9 mouse cellular contexts compared by ENCODE assay signal in genomic region chr9:89793018-89793417, GRCm38 (mm10). TPM values are rescaled to one million over a fixed set of nuclear protein-coding genes. Genes with fewer than 3 reads are reported as not detected.
DNase-seq lines count a peak whose midpoint lies in the region; ATAC-seq lines count a peak whose summit lies in the region.
"Had no signal": no experiment of that assay in that cellular context is flagged by ENCODE, and none has a peak within 500 bp of the region (broad histone marks: within the 10 kb centered on the region; RNA-seq: fewer than 3 reads in every experiment).

No protein-coding gene starts in this region.

- WGBS in heart, embryonic 12.5 days: 4% methylated on average over 6 of the region's 6 CpGs
- 7% methylated on average over 6 of the region's 6 CpGs for WGBS in forebrain, embryonic 16.5 days
- 7% methylated on average over 6 of the region's 6 CpGs for whole genome bisulfite sequencing in limb, embryonic 13.5 days
- WGBS in neural tube, embryonic 11.5 days: 12% methylated on average over 6 of the region's 6 CpGs

- H3K4me1 ChIP-seq in heart, embryonic 12.5 days (replicated peaks): no peaks in the 10 kb centered on the region
- H3K4me1 ChIP-seq in forebrain, embryonic 16.5 days (replicated peaks; ENCODE audit: control insufficient read depth, insufficient read depth, low read length): no peaks in the 10 kb centered on the region
- H3K4me1 ChIP-seq in limb, embryonic 13.5 days: no peaks in the 10 kb centered on the region
- H3K4me1 ChIP-seq in neural tube, embryonic 11.5 days (ENCODE audit: control insufficient read depth, insufficient read depth, low read length): no peaks in the 10 kb centered on the region

- no peak overlapping the region for H3K4me3 ChIP-seq in heart, embryonic 12.5 days
- H3K4me3 ChIP-seq in forebrain, embryonic 16.5 days (replicated peaks; ENCODE audit: low read length): no peak overlapping the region
- H3K4me3 ChIP-seq in limb, embryonic 13.5 days: no peak overlapping the region
- H3K4me3 ChIP-seq in neural tube, embryonic 11.5 days (ENCODE audit: low read depth, low read length): no peak overlapping the region
- H3K4me3 ChIP-seq: myocyte had no signal

- no peaks in the 10 kb centered on the region for H3K27me3 ChIP-seq in heart, embryonic 12.5 days (replicated peaks)
- H3K27me3 ChIP-seq in forebrain, embryonic 16.5 days (replicated peaks; ENCODE audit: control insufficient read depth, insufficient read depth, low read length): no peaks in the 10 kb centered on the region
- no peaks in the 10 kb centered on the region for H3K27me3 ChIP-seq in limb, embryonic 13.5 days
- H3K27me3 ChIP-seq in neural tube, embryonic 11.5 days (ENCODE audit: control insufficient read depth, insufficient read depth, low read length): no peaks in the 10 kb centered on the region

- no peaks in the 10 kb centered on the region for H3K36me3 ChIP-seq in heart, embryonic 12.5 days
- no peaks in the 10 kb centered on the region for H3K36me3 ChIP-seq in forebrain, embryonic 16.5 days (ENCODE audit: control insufficient read depth, insufficient read depth)
- no peaks in the 10 kb centered on the region for H3K36me3 ChIP-seq in limb, embryonic 13.5 days
- no peaks in the 10 kb centered on the region for H3K36me3 ChIP-seq in neural tube, embryonic 11.5 days (ENCODE audit: control insufficient read depth, insufficient read depth, low read length)

- ATAC-seq in heart, embryonic 12.5 days (ENCODE audit: insufficient number of reproducible peaks, low FRiP score): no peak
- ATAC-seq in forebrain, embryonic 16.5 days: peak; percentile 57
- ATAC-seq in limb, embryonic 13.5 days (ENCODE audit: low FRiP score, low read depth): peak; percentile 54; the same call in 1 of the 2 replicates
- ATAC-seq in neural tube, embryonic 11.5 days (ENCODE audit: insufficient read depth, low FRiP score, low TSS enrichment): peak; percentile 53; the same call in 1 of the 2 replicates

- H3K9me3 ChIP-seq in heart, embryonic 12.5 days (replicated peaks): no peaks in the 10 kb centered on the region
- H3K9me3 ChIP-seq in forebrain, embryonic 16.5 days (ENCODE audit: control insufficient read depth, low read length): no peaks in the 10 kb centered on the region
- H3K9me3 ChIP-seq in limb, embryonic 13.5 days: no peaks in the 10 kb centered on the region
- H3K9me3 ChIP-seq in neural tube, embryonic 11.5 days (ENCODE audit: control insufficient read depth, low read length): no peaks in the 10 kb centered on the region

- no peak overlapping the region for H3K27ac ChIP-seq in heart, embryonic 12.5 days (ENCODE audit: poor library complexity, severe bottlenecking)
- H3K27ac ChIP-seq in forebrain, embryonic 16.5 days (ENCODE audit: low read length): no peak overlapping the region
- no peak overlapping the region for H3K27ac ChIP-seq in limb, embryonic 13.5 days
- no peak overlapping the region for H3K27ac ChIP-seq in neural tube, embryonic 11.5 days (ENCODE audit: low read depth, low read length)

- no peak overlapping the region for H3K4me2 ChIP-seq in heart, embryonic 12.5 days
- no peak overlapping the region for H3K4me2 ChIP-seq in forebrain, embryonic 16.5 days (ENCODE audit: low read length)
- no peak overlapping the region for H3K4me2 ChIP-seq in limb, embryonic 13.5 days (replicated peaks)
- H3K4me2 ChIP-seq in neural tube, embryonic 11.5 days (ENCODE audit: low read depth): no peak overlapping the region

- DNase-seq in heart, adult 18-20 months: peak; percentile 27 to 83
- peak; percentile 16 for DNase-seq in c-Kit-negative CD71-positive TER-119-positive erythroid progenitor cells, embryonic 14.5 days (ENCODE audit: low read depth, low spot score)
- peak; percentile 8 to 52 for DNase-seq in kidney, adult 8-10 months
- peak; percentile 80 for DNase-seq in neural tube, embryonic 11.5 days (ENCODE audit: low spot score)
- DNase-seq in telencephalon, adult 2 months (ENCODE audit: low read depth, low spot score): peak; percentile 57

- H3K9ac ChIP-seq in heart, embryonic 12.5 days: no peak overlapping the region
- H3K9ac ChIP-seq in forebrain, embryonic 16.5 days (replicated peaks; ENCODE audit: low read depth, low read length): no peak overlapping the region
- no peak overlapping the region for H3K9ac ChIP-seq in limb, embryonic 13.5 days
- no peak overlapping the region for H3K9ac ChIP-seq in neural tube, embryonic 11.5 days (ENCODE audit: low read length)

RNA-seq across cellular contexts. Expression of gene Ankrd34c, which starts 54.7 kb away (rescaled TPM):
- not detected for total RNA-seq in heart, adult 18-20 months (2021)
- 0.04 TPM in 1 of 2 replicates, not detected in the other for polyA plus RNA-seq in heart, embryonic 12.5 days (2016; fragmentation: Nextera tagmentation; extraction: Ambion mirVana)
- polyA plus RNA-seq in forebrain, embryonic 16.5 days (2015; fragmentation: Nextera tagmentation; extraction: Ambion mirVana): 0.16 and 0.33 TPM in 2 replicates
- not detected in 2 replicates for polyA plus RNA-seq in limb, embryonic 13.5 days (2015; fragmentation: Nextera tagmentation; extraction: Ambion mirVana)
- not detected in 2 replicates for polyA plus RNA-seq in neural tube, embryonic 11.5 days (2014; fragmentation: Nextera tagmentation; extraction: Ambion mirVana)
- polyA plus RNA-seq: myocyte had no signal

Comparison
In these comparisons a context has a peak if more than half of its experiments do, and no peak if none do; other contexts are left out.
1. DNase-seq: peak in every context shown above with its lines; median percentile 80 in neural tube, embryonic 11.5 days; 57 in telencephalon, adult 2 months; 55 in heart, adult 18-20 months; 30 in kidney, adult 8-10 months; 16 in c-Kit-negative CD71-positive TER-119-positive erythroid progenitor cells, embryonic 14.5 days.